Comparison of ENCODE assay signal across 20 mouse cellular contexts in the genomic region with DNA sequence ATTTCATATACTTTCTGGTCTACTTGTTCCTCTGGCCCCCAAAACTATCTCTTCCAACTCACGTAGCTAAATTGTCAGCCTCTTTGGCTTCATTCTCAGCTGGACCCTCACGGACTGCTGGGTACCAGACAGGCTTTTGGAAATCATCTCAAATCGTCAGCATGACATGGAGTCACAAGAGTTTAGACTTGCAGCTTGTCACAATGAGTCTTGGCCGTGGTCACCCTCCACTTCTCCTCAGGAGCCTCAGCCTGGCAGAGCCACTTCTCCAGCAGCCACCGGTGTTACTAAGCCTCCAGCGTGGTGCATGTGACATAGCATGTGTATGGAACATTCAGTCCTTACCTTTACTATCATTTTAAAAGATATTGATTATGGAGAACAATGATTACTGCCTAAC.
DNase-seq lines count a peak whose midpoint lies in the region; ATAC-seq and TF ChIP-seq lines count a peak whose summit lies in the region.
"Had no signal": no experiment of that assay in that cellular context is flagged by ENCODE, and none has a peak within 500 bp of the region (broad histone marks: within the 10 kb centered on the region; RNA-seq: fewer than 3 reads in every experiment).

No protein-coding gene starts in this region.

- no peak overlapping the region for H3K27ac ChIP-seq in hindbrain, postnatal 0 days
- H3K27ac ChIP-seq in hindbrain, embryonic 16.5 days (ENCODE audit: low read depth, low read length) = no peak overlapping the region
- H3K27ac ChIP-seq in midbrain, postnatal 0 days (ENCODE audit: low read depth, low read length) = no peak overlapping the region
- no peak overlapping the region for H3K27ac ChIP-seq in midbrain, embryonic 11.5 days (ENCODE audit: low read depth, low read length)
- H3K27ac ChIP-seq: embryonic facial prominence, embryonic 13.5 days; embryonic facial prominence, embryonic 15.5 days; forebrain, embryonic 10.5 days; forebrain, embryonic 12.5 days had no signal

- H3K4me2 ChIP-seq in hindbrain, postnatal 0 days (ENCODE audit: low read depth, low read length) = no peak overlapping the region
- no peak overlapping the region for H3K4me2 ChIP-seq in hindbrain, embryonic 16.5 days (ENCODE audit: low read length)
- H3K4me2 ChIP-seq in midbrain, postnatal 0 days (ENCODE audit: low read depth, low read length, poor library complexity, severe bottlenecking) = no peak overlapping the region
- no peak overlapping the region for H3K4me2 ChIP-seq in midbrain, embryonic 11.5 days
- H3K4me2 ChIP-seq: embryonic facial prominence, embryonic 13.5 days; embryonic facial prominence, embryonic 15.5 days; forebrain, embryonic 12.5 days had no signal

- DNase-seq in cerebellum, postnatal 14 days = peak; percentile 55 to 59
- DNase-seq in cerebellum, adult 9-10 months = no peak
- DNase-seq in hindbrain, postnatal 0 days (ENCODE audit: low spot score) = peak; percentile 23
- peak; percentile 19 for DNase-seq in midbrain, postnatal 0 days (ENCODE audit: low spot score)
- DNase-seq in midbrain, embryonic 11.5 days (ENCODE audit: low spot score, missing footprints) = no peak
- DNase-seq: adrenal gland, adult 2 months; adrenal gland, postnatal 10 days; adrenal gland, postnatal 25 days; cerebellum, adult 11 months; cerebellum, adult 18-20 months; cerebellum, adult 8-10 months; cerebellum, postnatal 36 days had no signal

- no peaks in the 10 kb centered on the region for H3K4me1 ChIP-seq in hindbrain, postnatal 0 days (ENCODE audit: insufficient read depth, low read length)
- H3K4me1 ChIP-seq in hindbrain, embryonic 16.5 days (ENCODE audit: control insufficient read depth, insufficient read depth, low read depth, low read length) = no peaks in the 10 kb centered on the region
- H3K4me1 ChIP-seq in midbrain, postnatal 0 days (ENCODE audit: insufficient read depth, low read length) = no peaks in the 10 kb centered on the region
- no peaks in the 10 kb centered on the region for H3K4me1 ChIP-seq in midbrain, embryonic 11.5 days (ENCODE audit: control insufficient read depth, insufficient read depth, low read length)
- H3K4me1 ChIP-seq: embryonic facial prominence, embryonic 13.5 days; embryonic facial prominence, embryonic 15.5 days; forebrain, embryonic 10.5 days; forebrain, embryonic 12.5 days had no signal

- H3K36me3 ChIP-seq in hindbrain, postnatal 0 days (ENCODE audit: insufficient read depth, low read length) = no peaks in the 10 kb centered on the region
- no peaks in the 10 kb centered on the region for H3K36me3 ChIP-seq in hindbrain, embryonic 16.5 days (ENCODE audit: control insufficient read depth, insufficient read depth, low read length)
- no peaks in the 10 kb centered on the region for H3K36me3 ChIP-seq in midbrain, postnatal 0 days (ENCODE audit: insufficient read depth, low read length)
- H3K36me3 ChIP-seq in midbrain, embryonic 11.5 days (ENCODE audit: control insufficient read depth, insufficient read depth, low read length) = no peaks in the 10 kb centered on the region
- H3K36me3 ChIP-seq: embryonic facial prominence, embryonic 13.5 days; embryonic facial prominence, embryonic 15.5 days; forebrain, embryonic 10.5 days; forebrain, embryonic 12.5 days had no signal

- H3K4me3 ChIP-seq in hindbrain, postnatal 0 days (ENCODE audit: low read length) = no peak overlapping the region
- no peak overlapping the region for H3K4me3 ChIP-seq in hindbrain, embryonic 16.5 days (ENCODE audit: low read length)
- H3K4me3 ChIP-seq in midbrain, postnatal 0 days (ENCODE audit: low read depth, low read length) = no peak overlapping the region
- H3K4me3 ChIP-seq in midbrain, embryonic 11.5 days (ENCODE audit: low read depth, low read length) = no peak overlapping the region
- H3K4me3 ChIP-seq: embryonic facial prominence, embryonic 13.5 days; embryonic facial prominence, embryonic 15.5 days; erythroblast, embryonic 14.5 days; forebrain, embryonic 10.5 days; forebrain, embryonic 12.5 days had no signal

- ATAC-seq in hindbrain, postnatal 0 days = no peak
- ATAC-seq in hindbrain, embryonic 16.5 days = no peak
- no peak for ATAC-seq in midbrain, postnatal 0 days (ENCODE audit: low FRiP score)
- ATAC-seq in midbrain, embryonic 11.5 days (ENCODE audit: low FRiP score) = no peak
- ATAC-seq: forebrain, embryonic 14.5 days; forebrain, embryonic 16.5 days had no signal

- no peak for TF ChIP-seq CTCF in hindbrain, postnatal 0 days (IDR thresholded peaks at IDR 0.05; ENCODE audit: low read depth)
- TF ChIP-seq CTCF in midbrain, postnatal 0 days (IDR thresholded peaks at IDR 0.05) = no peak

- H3K27me3 ChIP-seq in hindbrain, postnatal 0 days (ENCODE audit: insufficient read depth, low read length) = no peaks in the 10 kb centered on the region
- no peaks in the 10 kb centered on the region for H3K27me3 ChIP-seq in hindbrain, embryonic 16.5 days (replicated peaks; ENCODE audit: control insufficient read depth, insufficient read depth, low read length)
- no peaks in the 10 kb centered on the region for H3K27me3 ChIP-seq in midbrain, postnatal 0 days (ENCODE audit: insufficient read depth, low read length)
- no peaks in the 10 kb centered on the region for H3K27me3 ChIP-seq in midbrain, embryonic 11.5 days (ENCODE audit: control insufficient read depth, insufficient read depth, low read length)
- H3K27me3 ChIP-seq: embryonic facial prominence, embryonic 13.5 days; embryonic facial prominence, embryonic 15.5 days; forebrain, embryonic 12.5 days had no signal

- 72% methylated on average over 6 of the region's 6 CpGs for WGBS in hindbrain, postnatal 0 days
- 86% methylated on average over 6 of the region's 6 CpGs for WGBS in hindbrain, embryonic 16.5 days
- 86% methylated on average over 6 of the region's 6 CpGs for WGBS in midbrain, postnatal 0 days
- 84% methylated on average over 6 of the region's 6 CpGs for WGBS in midbrain, embryonic 11.5 days

- H3K9ac ChIP-seq in hindbrain, postnatal 0 days (replicated peaks; ENCODE audit: low read length) = no peak overlapping the region
- H3K9ac ChIP-seq in hindbrain, embryonic 16.5 days (ENCODE audit: low read depth, low read length) = no peak overlapping the region
- no peak overlapping the region for H3K9ac ChIP-seq in midbrain, postnatal 0 days (replicated peaks; ENCODE audit: low read length, poor library complexity, severe bottlenecking)
- no peak overlapping the region for H3K9ac ChIP-seq in midbrain, embryonic 11.5 days (ENCODE audit: low read length)
- H3K9ac ChIP-seq: embryonic facial prominence, embryonic 13.5 days; embryonic facial prominence, embryonic 15.5 days; forebrain, embryonic 12.5 days had no signal

- no peaks in the 10 kb centered on the region for H3K9me3 ChIP-seq in hindbrain, postnatal 0 days (ENCODE audit: low read length)
- no peaks in the 10 kb centered on the region for H3K9me3 ChIP-seq in hindbrain, embryonic 16.5 days (ENCODE audit: control insufficient read depth, low read length)
- H3K9me3 ChIP-seq in midbrain, postnatal 0 days (ENCODE audit: low read length) = no peaks in the 10 kb centered on the region
- H3K9me3 ChIP-seq in midbrain, embryonic 11.5 days (ENCODE audit: control insufficient read depth, low read length) = no peaks in the 10 kb centered on the region
- H3K9me3 ChIP-seq: embryonic facial prominence, embryonic 13.5 days; embryonic facial prominence, embryonic 15.5 days; forebrain, embryonic 10.5 days; forebrain, embryonic 12.5 days had no signal

Comparison
In these comparisons a context has a peak if more than half of its experiments do, and no peak if none do; other contexts are left out.
1. DNase-seq: peak in cerebellum, postnatal 14 days (2 of 2), hindbrain, postnatal 0 days (single experiment) and midbrain, postnatal 0 days (single experiment); none in cerebellum, adult 9-10 months (single experiment) and midbrain, embryonic 11.5 days (single experiment).